Mouse (Mus musculus) embryo, embryonic 11.5 days (tissue): ENCODE measurements around the gene Orc5.
"Not testable (repeated sequence)": the region's sequence is repeated elsewhere in the genome, so short reads cannot be mapped to it uniquely, and the experiment has no call there.

Source experiments
- DNase-seq: peaks from one replicate; pipeline ENCODE4 v3.0.0-alpha.2; 2012; ENCODE audit warnings: low read depth, low spot score

The Orc5 gene

DNA sequence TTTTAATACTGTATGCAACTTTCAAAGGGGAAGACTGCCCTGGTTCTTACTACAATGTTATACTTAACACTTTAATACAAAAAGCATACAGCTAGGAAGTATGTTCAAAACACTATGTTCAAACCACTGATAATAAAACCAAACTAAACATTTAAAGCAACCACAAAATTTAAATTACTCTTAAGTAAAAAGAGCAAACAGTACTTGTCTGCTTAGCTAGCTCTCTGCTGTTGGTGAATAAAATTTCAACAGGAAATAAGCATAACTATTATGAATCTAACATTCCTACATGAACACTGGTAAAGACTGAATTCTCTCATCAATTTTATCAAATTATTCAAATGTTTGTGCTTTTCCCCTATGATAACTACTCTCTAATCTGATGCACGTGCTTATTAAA, 13.5 kb downstream of the Orc5 start:
- no peak for DNase-seq

DNA sequence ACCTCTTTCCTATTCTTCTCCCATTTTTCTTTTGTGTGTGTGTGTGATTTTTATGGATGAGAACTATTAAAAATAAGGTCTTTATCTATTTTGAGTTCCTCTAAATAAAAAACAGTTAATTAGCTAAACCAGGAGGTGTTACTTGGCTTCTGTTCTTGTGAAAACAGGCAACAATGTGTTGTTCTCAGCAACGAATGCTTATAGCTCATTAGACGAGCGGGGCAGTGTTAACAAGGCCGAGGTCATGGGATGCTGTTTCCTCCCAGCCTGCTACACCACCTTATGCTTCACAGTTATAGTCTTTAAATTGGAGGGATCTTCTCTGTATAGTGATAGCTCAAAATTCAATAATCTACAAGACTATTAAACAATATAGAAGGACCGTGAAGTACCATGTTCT, 17.7 kb downstream of the Orc5 start:
- DNase-seq: no peak

DNA sequence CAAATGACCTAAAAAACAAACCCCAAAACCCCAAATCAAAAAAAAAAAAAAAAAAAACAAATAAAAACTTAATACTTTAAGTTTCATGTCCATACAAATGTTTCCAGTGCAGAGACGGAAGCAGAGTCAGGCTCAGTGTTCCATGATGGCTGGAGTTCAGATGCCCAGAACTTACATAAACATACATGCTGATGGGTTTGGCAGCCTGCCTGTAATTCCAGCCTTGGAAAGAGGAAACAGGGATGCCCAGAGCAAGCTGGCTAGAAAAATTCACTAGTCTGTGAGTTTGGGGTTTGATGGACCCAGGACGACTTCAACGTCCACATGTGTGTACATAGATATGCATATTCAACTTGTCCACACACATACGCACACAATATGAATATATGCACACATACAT, 27.6 kb downstream of the Orc5 start:
- DNase-seq: no peak

- DNase-seq: no peak
These were observed 30.5 kb downstream of the Orc5 start for GRCm38 (mm10) chr5:22519708-22520107.

- peak; percentile 3 for DNase-seq
These were observed 34.5 kb downstream of the Orc5 start for GRCm38 (mm10) chr5:22515745-22516144.

GRCm38 (mm10) chr5:22514231-22514630, 36.0 kb downstream of the Orc5 start:
- not testable (repeated sequence) for DNase-seq

- DNase-seq: not testable (repeated sequence)
These were observed 37.6 kb downstream of the Orc5 start for GRCm38 (mm10) chr5:22512579-22512978.

DNA sequence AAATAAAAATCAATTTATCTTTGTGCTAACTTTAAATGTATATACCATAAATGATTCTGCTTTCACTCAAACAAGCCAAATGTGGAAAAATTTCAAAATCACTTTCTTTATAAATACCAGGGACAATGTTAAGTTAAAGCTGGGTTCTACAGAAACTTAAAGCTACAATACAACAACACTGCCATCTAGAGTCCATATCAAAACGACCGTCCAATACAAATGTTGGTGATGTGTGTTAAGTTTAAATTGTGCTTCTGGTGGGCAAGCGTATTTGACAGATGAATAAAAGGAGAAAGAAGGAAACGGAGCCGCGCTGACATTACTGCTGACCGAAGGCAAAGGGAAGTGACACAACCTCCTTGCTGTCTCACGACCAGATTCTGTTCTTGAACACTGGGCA, 38.4 kb downstream of the Orc5 start:
- peak; percentile 13 for DNase-seq

GRCm38 (mm10) chr5:22508560-22508959, 41.7 kb downstream of the Orc5 start:
- no peak for DNase-seq

GRCm38 (mm10) chr5:22499437-22499836, 50.8 kb downstream of the Orc5 start:
- DNase-seq: no peak

DNA sequence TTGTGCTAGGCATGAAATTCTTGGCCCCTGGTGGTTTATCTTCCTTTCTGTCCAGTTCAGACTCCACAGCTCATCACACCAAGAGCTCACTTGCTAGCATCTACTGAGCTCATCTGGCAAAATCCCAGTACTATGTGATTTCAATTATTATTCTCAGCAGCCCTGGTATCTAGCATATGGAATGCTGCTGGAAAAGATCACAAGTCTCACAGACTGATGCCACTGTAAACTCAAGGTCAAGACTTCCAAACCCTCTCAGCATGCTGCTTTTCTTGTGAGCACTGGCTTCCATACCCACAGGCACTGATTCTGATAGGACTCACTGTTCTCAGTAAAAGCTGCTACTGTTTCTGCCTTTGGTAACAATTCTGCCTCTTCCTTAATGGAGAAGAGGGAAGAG, 59.1 kb downstream of the Orc5 start:
- no peak for DNase-seq

GRCm38 (mm10) chr5:22489091-22489490, 61.1 kb downstream of the Orc5 start:
- DNase-seq: no peak

- DNase-seq: no peak
These were observed 63.5 kb downstream of the Orc5 start for GRCm38 (mm10) chr5:22486601-22487206.

DNA sequence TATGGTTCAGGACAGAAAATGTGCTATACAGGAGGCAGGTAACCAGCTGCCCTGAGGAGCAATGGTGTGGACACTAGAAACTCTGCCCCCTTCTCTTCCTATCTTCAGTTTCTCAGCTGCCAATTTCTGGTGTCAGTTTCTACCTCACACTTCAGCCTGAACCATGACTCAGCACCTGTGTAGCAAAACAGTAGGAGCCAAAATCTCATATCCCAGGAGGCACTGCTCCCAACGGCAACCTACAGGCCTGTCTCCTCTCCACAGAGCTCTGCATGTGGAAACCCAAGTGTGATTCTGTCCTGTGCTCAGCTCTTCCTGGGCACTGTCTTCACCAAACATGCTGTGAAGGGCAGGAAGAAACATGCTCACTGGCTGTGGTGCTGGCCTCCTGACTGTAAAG, 64.5 kb downstream of the Orc5 start:
- no peak for DNase-seq

GRCm38 (mm10) chr5:22482567-22482966, 67.7 kb downstream of the Orc5 start:
- DNase-seq: no peak

- not testable (repeated sequence) for DNase-seq
These were observed 77.8 kb downstream of the Orc5 start for GRCm38 (mm10) chr5:22472445-22472844.

DNA sequence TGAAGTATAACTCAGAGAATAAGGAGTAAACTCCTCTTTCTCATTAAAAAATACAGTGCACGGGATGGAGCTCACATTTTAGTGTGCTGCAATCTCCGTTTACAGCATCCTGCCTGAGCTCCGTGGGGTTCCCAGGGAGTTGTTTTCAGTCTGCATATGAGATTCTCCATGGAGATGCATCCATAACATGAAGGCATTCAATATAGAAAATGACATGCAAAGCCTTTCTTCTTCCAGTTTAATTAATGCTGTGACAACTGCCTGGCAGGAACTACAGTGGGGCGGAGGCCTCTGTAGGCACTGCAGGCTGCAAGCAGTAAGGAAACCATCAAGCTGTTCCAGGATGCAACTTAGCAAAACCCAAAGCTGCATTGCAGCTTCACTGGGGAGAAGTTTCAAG, 79.0 kb downstream of the Orc5 start:
- no peak for DNase-seq

DNA sequence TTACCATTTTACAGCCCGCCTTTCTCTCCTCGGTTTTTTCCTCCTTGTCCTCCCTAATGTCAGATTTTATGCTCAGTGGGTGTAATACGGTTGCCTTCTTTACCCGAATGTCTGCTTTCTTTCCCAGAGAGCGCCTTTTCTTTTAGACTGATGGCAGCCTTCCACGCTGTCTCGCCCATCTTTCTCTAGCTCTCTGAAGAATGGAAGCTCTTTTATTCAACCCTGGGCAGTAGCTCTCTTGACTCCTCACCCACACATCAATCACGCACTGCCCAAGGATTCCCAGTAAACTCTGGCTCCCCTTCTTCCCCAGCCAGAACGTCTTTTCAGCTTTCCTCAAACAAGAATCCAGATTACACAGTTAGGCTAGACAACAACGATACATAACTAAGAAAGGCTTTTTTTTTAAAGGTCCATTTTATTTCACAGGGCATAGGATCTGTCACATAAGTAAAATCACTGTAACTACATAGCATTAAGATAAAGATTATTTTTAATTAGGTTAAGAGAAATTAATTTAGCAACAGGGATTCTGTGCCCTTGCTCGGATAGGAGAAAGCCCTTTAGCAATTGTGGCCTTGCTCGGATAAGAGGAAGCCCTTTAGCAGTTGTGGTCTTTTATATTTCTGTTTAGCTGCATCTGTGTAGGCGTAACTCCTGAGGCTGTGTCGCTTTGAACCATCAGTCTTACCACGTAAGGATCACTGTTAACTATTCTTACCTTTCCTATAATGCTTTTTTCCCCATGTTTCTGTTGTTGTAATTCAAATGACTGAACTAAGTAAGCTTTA, 97.2 kb downstream of the Orc5 start:
- DNase-seq: no peak

GRCm38 (mm10) chr5:22452452-22452851, 97.8 kb downstream of the Orc5 start:
- DNase-seq: no peak

DNA sequence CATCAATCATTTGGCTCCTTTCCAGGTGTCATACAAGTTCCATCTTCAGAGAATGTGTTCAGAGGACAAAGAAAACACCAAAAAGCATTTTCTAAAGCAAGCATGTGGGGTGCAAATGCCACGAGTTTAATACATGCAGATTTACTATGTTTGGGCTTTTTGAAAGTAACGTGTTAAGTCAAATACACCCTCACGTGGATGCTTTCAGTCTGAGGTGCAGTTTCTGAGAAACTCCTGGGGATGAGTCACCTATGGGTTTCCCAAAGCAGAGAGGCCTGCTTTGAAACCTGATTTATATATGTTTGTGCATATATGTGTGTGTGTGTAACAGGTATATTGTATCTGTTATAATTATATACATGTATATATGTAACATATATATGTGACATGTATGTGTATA, 98.5 kb downstream of the Orc5 start:
- no peak for DNase-seq

DNA sequence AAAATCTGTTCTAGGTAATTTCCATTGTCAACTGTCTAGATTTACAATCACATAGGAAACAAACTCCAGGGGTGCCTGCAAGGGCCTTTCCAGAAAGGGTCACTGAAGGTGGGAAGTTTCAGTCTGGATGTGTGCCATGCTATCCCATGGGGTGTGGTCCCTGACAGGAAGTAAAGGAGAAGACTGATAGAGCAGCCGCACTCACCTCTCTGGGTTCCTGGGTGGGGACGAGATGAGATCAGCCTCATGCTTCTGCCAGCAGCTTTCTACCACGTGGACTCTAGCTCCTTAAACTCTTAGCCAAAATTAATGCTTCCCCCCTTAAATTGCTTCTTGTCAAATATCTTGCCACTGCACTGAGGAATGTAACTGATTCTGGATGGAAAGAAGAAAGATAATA, 100.7 kb downstream of the Orc5 start:
- DNase-seq: no peak
